Mouse (Mus musculus) embryonic facial prominence, embryonic 13.5 days (tissue): ENCODE results near the gene Zfp882. TPM values are rescaled to one million over a fixed set of nuclear protein-coding genes. Genes with fewer than 3 reads are reported as not detected.
"Not testable (repeated sequence)": the region's sequence is repeated elsewhere in the genome, so short reads cannot be mapped to it uniquely, and the experiment has no call there.

Experiments
- ATAC-seq: fragments of 200-750 bp; cut with Nextera tagmentation; 2 replicates; pipeline ENCODE4 v1.8.0; 2017; ENCODE audit warnings: low read depth; ENCODE audit not compliant: insufficient number of reproducible peaks, insufficient read depth, low FRiP score, low TSS enrichment
- H3K27ac ChIP-seq: fragments of 300-500 bp; sonication (generic); 2 replicates; pipeline ENCODE4 v1.5.1; 2015; ENCODE audit warnings: moderate library complexity, mild to moderate bottlenecking, inconsistent platforms
- H3K27me3 ChIP-seq: fragments of 300-500 bp; sonication (generic); 2 replicates; pipeline ENCODE4 v1.6.1; 2015; ENCODE audit warnings: mild to moderate bottlenecking, inconsistent platforms
- H3K36me3 ChIP-seq: fragments of 300-500 bp; sonication (generic); 2 replicates; pipeline ENCODE4 v1.6.1; 2015; ENCODE audit warnings: mild to moderate bottlenecking, inconsistent platforms
- H3K4me1 ChIP-seq: fragments of 300-500 bp; sonication (generic); 2 replicates; pipeline ENCODE4 v1.6.1; 2015; ENCODE audit warnings: inconsistent platforms
- H3K4me2 ChIP-seq: fragments of 300-500 bp; sonication (generic); 2 replicates; pipeline ENCODE4 v1.6.1; 2015; ENCODE audit warnings: moderate library complexity, mild to moderate bottlenecking, inconsistent platforms
- H3K4me3 ChIP-seq: fragments of 300-500 bp; sonication (generic); 2 replicates; pipeline ENCODE4 v1.5.1; 2015; ENCODE audit warnings: mild to moderate bottlenecking, inconsistent platforms
- H3K9ac ChIP-seq: fragments of 300-500 bp; sonication (generic); 2 replicates; pipeline ENCODE4 v1.6.1; 2015; ENCODE audit warnings: mild to moderate bottlenecking, inconsistent platforms
- H3K9me3 ChIP-seq: fragments of 300-500 bp; sonication (generic); 2 replicates; pipeline ENCODE4 v1.6.1; 2016; ENCODE audit warnings: inconsistent platforms
- WGBS: fragments of 180-500 bp; shearing (Covaris S2); methylation state at CpG from one replicate; pipeline ENCODE4 v1.1.7; 2015; ENCODE audit warnings: mixed read lengths; 5-methylcytosine and 5-hydroxymethylcytosine counted together
- polyA plus RNA-seq: library from polyadenylated mRNA; unstranded; fragments of >200 nt; fragmentation: Nextera tagmentation; extraction: Ambion mirVana; gene quantifications from 2 replicates; pipeline ENCODE4 v1.2.1, GENCODE M21; 2015

The Zfp882 gene
- polyA plus RNA-seq, 1 experiment from 2014 or later, result 10.2 TPM

- WGBS, result 98% methylated on average over 3 of the region's 3 CpGs
- H3K9me3 ChIP-seq, result peaks cover 3% of the 10 kb centered on the region
- H3K4me1 ChIP-seq, result 0 out of 2 replicates have a peak, but pooled peaks cover 3% of the 10 kb centered on the region
- no peak overlapping the region for H3K27ac ChIP-seq
- H3K9ac ChIP-seq, result no peak overlapping the region
- no peak for ATAC-seq
- no peaks in the 10 kb centered on the region for H3K27me3 ChIP-seq
- peaks cover 37% of the 10 kb centered on the region for H3K36me3 ChIP-seq
- H3K4me3 ChIP-seq, result no peak overlapping the region
- H3K4me2 ChIP-seq, result no peak overlapping the region
These were observed 18.1 kb downstream of the Zfp882 start for GRCm38 (mm10) chr8:71926551-71926950.

GRCm38 (mm10) chr8:71927779-71928178 lies 19.4 kb downstream of the Zfp882 start:
- H3K27me3 ChIP-seq, result no peaks in the 10 kb centered on the region
- no peak overlapping the region for H3K4me2 ChIP-seq
- H3K36me3 ChIP-seq, result peaks cover 41% of the 10 kb centered on the region
- H3K4me3 ChIP-seq, result no peak overlapping the region
- H3K9ac ChIP-seq, result no peak overlapping the region
- 0 out of 2 replicates have a peak, but pooled peaks cover 3% of the 10 kb centered on the region for H3K4me1 ChIP-seq
- ATAC-seq, result no peak
- no peak overlapping the region for H3K27ac ChIP-seq
- peaks cover 3% of the 10 kb centered on the region for H3K9me3 ChIP-seq

- not testable (repeated sequence) for H3K27ac ChIP-seq, H3K4me3 ChIP-seq, H3K4me2 ChIP-seq, H3K27me3 ChIP-seq, H3K36me3 ChIP-seq, H3K4me1 ChIP-seq, H3K9ac ChIP-seq, ATAC-seq
- peaks cover 11% of the 10 kb centered on the region; the same call in 1 of the 2 replicates for H3K9me3 ChIP-seq
- 84% methylated on average over 2 of the region's 2 CpGs for WGBS
These were observed 29.6 kb downstream of the Zfp882 start for GRCm38 (mm10) chr8:71938037-71938436.

- H3K36me3 ChIP-seq, result no peaks in the 10 kb centered on the region
- no peak for ATAC-seq
- no peaks in the 10 kb centered on the region for H3K4me1 ChIP-seq
- H3K27ac ChIP-seq, result no peak overlapping the region
- H3K9me3 ChIP-seq, result 0 out of 2 replicates have a peak, but pooled peaks cover 2% of the 10 kb centered on the region
- H3K4me3 ChIP-seq, result no peak overlapping the region
- H3K9ac ChIP-seq, result no peak overlapping the region
- H3K4me2 ChIP-seq, result no peak overlapping the region
- WGBS, result 76% methylated on average over 2 of the region's 2 CpGs
- H3K27me3 ChIP-seq, result no peaks in the 10 kb centered on the region
These were observed 32.1 kb downstream of the Zfp882 start for GRCm38 (mm10) chr8:71940293-71941208.

- no peak overlapping the region for H3K27ac ChIP-seq
- H3K4me3 ChIP-seq, result no peak overlapping the region
- peaks cover 4% of the 10 kb centered on the region for H3K27me3 ChIP-seq
- no peak for ATAC-seq
- no peaks in the 10 kb centered on the region for H3K4me1 ChIP-seq
- no peaks in the 10 kb centered on the region for H3K9me3 ChIP-seq
- 94% methylated on average over 1 of the region's 1 CpGs for WGBS
- no peaks in the 10 kb centered on the region for H3K36me3 ChIP-seq
- H3K9ac ChIP-seq, result no peak overlapping the region
- H3K4me2 ChIP-seq, result no peak overlapping the region
These were observed 33.4 kb downstream of the Zfp882 start for GRCm38 (mm10) chr8:71941776-71942175.

- H3K9ac ChIP-seq, result no peak overlapping the region
- WGBS, result 92% methylated on average over 5 of the region's 5 CpGs
- peaks cover 6% of the 10 kb centered on the region; the same call in 1 of the 2 replicates for H3K36me3 ChIP-seq
- no peak overlapping the region for H3K4me2 ChIP-seq
- peaks cover 5% of the 10 kb centered on the region for H3K27me3 ChIP-seq
- no peak for ATAC-seq
- no peak overlapping the region for H3K4me3 ChIP-seq
- no peak overlapping the region for H3K27ac ChIP-seq
- H3K4me1 ChIP-seq, result peaks cover 15% of the 10 kb centered on the region
- H3K9me3 ChIP-seq, result 0 out of 2 replicates have a peak, but pooled peaks cover 3% of the 10 kb centered on the region
These were observed 40.2 kb downstream of the Zfp882 start for GRCm38 (mm10) chr8:71948624-71949023.

- Histone ChIP-seq H3K9me3 (peaks cover 12% of the 10 kb centered on the region), H3K9ac (peak within 1 kb of the TSS; percentile 87), H3K36me3 (peaks cover 23% of the 10 kb centered on the region), H3K4me3 (peak within 1 kb of the TSS; percentile 77), H3K4me2 (peak within 1 kb of the TSS; percentile 71), H3K27ac (peak within 1 kb of the TSS; percentile 90), H3K27me3 (peaks cover 5% of the 10 kb centered on the region), H3K4me1 (peaks cover 15% of the 10 kb centered on the region)
- peak; percentile 99 for ATAC-seq
- 4% methylated on average over 34 of the region's 34 CpGs for WGBS
These were observed 42.2 kb downstream of the Zfp882 start, which contains the start of gene Zfp961 for GRCm38 (mm10) chr8:71950482-71951221. Gene Zfp961 (plus strand): TSS chr8:71951038.

- WGBS, result 34% methylated on average over 14 of the region's 14 CpGs
- no peak for ATAC-seq
These were observed 43.2 kb downstream of the Zfp882 start for GRCm38 (mm10) chr8:71951436-71952161.

GRCm38 (mm10) chr8:71952489-71952888 lies 44.1 kb downstream of the Zfp882 start:
- peaks cover 23% of the 10 kb centered on the region for H3K36me3 ChIP-seq
- H3K4me3 ChIP-seq, result no peak overlapping the region; the same call in 1 of the 2 replicates
- 100% methylated on average over 1 of the region's 1 CpGs for WGBS
- H3K27ac ChIP-seq, result no peak overlapping the region
- ATAC-seq, result no peak
- peaks cover 15% of the 10 kb centered on the region for H3K4me1 ChIP-seq
- no peak overlapping the region for H3K9ac ChIP-seq
- H3K4me2 ChIP-seq, result peak overlapping the region; percentile 71; the same call in 1 of the 2 replicates
- H3K9me3 ChIP-seq, result peaks cover 19% of the 10 kb centered on the region
- no peaks in the 10 kb centered on the region for H3K27me3 ChIP-seq

More at GRCm38 (mm10) chr8:71951436-71952161, 43.2 kb downstream of the Zfp882 start:
- Histone ChIP-seq H3K27me3 (peaks cover 3% of the 10 kb centered on the region; the same call in 1 of the 2 replicates), H3K4me3 (peak overlapping the region; percentile 77), H3K36me3 (peaks cover 23% of the 10 kb centered on the region), H3K4me1 (peaks cover 15% of the 10 kb centered on the region), H3K9me3 (peaks cover 16% of the 10 kb centered on the region), H3K9ac (peak overlapping the region; percentile 87), H3K4me2 (peak overlapping the region; percentile 71), H3K27ac (peak overlapping the region; percentile 90; the same call in 1 of the 2 replicates)

- H3K4me1 ChIP-seq, result peaks cover 15% of the 10 kb centered on the region
- H3K27me3 ChIP-seq, ATAC-seq, H3K27ac ChIP-seq, H3K4me3 ChIP-seq, H3K4me2 ChIP-seq, H3K9ac ChIP-seq: not testable (repeated sequence)
- peaks cover 19% of the 10 kb centered on the region for H3K9me3 ChIP-seq
- WGBS, result 96% methylated on average over 16 of the region's 16 CpGs
- peaks cover 23% of the 10 kb centered on the region for H3K36me3 ChIP-seq
These were observed 44.7 kb downstream of the Zfp882 start for GRCm38 (mm10) chr8:71952961-71953700.
